Mouse (Mus musculus) spleen, adult 10 weeks (tissue): Measurements from ENCODE around the gene Gcn1l1. TPM values are rescaled to one million over a fixed set of nuclear protein-coding genes. Genes with fewer than 3 reads are reported as not detected.

ENCODE experiments used
- polyA plus RNA-seq: library from polyadenylated mRNA; stranded (reverse); fragments of 350-450 nt; fragmentation: Illumina TruSeq; extraction: RNeasy Lipid Tissue Mini Kit (QIAGEN cat#74804); gene quantifications from one replicate; pipeline ENCODE4 v1.2.3, GENCODE M21; 2015; ENCODE audit warnings: low replicate concordance; ENCODE audit not compliant: insufficient read depth

The Gcn1l1 gene
- 13.0 TPM for polyA plus RNA-seq

DNA sequence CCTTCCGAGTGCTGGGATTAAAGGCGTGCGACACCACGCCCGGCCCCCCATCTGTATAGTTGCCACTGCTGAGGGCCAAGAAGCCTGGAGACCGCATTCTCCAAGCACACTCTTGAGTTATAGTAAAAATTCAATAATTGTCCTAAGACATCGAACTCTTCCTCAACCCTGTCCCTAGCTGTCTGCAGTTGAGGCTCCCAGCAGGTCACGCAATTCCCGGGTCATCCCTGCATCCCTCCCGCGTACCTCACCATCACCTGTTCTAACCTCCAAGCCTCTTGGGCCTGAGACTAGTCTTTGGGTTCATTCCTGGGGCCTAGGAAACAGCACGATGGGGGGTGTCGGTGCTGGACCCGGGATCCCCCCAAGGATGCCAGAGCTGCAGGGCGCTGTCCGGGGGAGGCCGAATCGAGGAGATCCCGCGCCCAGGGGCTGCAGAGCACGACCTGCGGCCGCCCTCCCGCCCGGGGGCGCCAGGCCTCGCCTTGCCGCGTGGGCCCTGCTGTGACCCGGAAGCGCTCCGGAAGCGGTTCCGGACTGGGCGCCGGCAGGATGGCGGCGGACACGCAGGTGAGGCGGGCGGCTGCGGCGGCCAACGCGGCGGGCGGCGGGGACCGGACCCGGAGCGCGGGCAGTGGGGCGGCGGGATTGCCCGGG lies at the start of gene Gcn1l1:
Gcn1l1 (plus strand) TSS at position 518 of the 657 bp plus-strand sequence.

DNA sequence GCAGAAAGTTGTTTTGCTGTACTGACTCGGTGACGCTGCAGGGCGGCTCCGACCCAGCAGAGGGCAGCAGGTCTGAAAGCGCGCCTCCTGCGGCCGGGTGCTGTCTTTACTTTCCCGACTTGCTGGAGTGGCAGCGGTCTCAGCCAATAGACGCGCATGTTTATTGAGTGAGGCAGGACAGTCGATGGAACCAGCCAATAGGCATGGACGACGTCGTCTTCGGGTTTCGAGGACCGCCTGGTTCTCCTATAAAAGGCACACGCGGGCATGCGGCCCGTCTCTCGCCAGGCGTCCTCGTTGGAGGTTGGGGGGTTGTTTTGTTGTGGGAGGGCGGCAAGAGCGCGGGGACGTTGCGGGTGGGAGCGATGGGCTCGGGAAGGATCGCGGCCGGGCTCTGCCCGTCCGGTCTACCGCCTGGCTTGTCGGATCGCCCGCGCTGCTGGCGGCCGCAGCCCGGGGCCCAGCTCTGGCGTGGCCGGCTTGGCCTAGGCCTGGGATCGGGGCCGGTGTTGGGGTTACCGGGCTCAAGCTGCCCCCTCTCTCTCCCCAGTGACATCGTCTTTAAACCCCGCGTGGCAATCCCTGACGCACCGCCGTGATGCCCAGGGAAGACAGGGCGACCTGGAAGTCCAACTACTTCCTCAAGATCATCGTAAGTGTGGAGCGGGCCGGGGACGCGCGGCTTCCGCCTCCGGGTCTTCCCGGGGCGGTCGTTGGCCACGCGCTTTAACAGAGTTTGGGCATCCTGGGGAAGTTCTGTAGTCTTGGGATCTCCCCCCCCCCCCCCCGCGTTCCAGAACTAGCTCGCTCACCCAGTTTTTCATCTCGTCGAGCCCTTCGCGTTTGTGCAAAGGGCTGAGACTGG lies 5.6 kb upstream of the Gcn1l1 start, which contains the start of gene Rplp0:
Rplp0 (plus strand) TSS at position 231 of the 865 bp plus-strand sequence.

DNA sequence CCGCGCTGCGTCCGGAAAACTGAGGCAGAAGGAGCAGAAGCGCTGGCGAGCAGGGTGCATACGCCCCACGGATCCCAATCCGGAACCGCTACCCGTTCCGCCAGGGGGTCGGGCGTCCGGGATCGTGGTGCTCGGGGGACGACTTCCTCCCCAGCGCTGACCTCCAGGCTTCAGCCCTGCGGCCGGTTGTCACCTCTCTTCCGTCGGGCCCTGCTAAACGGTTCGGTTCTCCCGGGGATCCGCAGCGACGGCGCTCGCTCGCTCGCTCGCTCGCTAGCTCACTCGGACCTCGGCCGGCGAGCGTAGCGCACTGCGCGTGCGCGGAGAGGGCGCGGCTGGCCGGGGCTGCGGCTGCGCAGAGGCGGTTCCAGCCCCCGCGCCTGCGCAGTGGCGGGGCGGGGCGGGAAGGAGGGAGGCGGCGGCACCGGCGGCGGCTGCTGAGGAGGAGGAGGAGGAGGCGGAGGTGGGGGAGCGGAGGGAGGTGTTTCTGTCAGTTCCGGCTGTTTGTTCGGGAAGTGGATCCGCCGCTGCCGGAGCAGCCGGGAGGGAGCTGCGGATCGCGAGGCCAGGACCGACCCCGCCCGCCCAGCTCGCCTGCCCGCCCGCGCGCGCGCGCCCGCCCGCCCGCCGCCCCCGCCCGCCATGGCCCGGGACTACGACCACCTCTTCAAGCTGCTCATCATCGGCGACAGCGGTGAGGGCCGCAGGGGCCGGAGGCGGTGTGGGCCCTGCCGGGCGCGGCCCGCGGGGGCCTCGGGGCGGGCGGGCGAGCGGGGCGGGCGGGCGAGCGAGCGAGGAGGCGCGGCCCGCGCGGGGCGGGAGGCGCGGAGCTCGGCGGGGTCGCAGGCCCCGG lies 66.7 kb downstream of the Gcn1l1 start, which contains the start of gene Rab35:
Rab35 (plus strand) TSS at position 404 of the 853 bp plus-strand sequence.

Other genes starting within 250 kb of the Gcn1l1 start
- 58.6 TPM for gene Srsf9, start 238.1 kb upstream of the Gcn1l1 start, polyA plus RNA-seq
- gene Gatc, start 224.1 kb upstream of the Gcn1l1 start, polyA plus RNA-seq = 19.0 TPM
- gene Triap1, start 224.0 kb upstream of the Gcn1l1 start, polyA plus RNA-seq = 35.2 TPM
- gene Cox6a1, start 216.3 kb upstream of the Gcn1l1 start, polyA plus RNA-seq = 153 TPM
- 0.22 TPM for gene Msi1, start 135.7 kb upstream of the Gcn1l1 start, polyA plus RNA-seq
- gene Pla2g1b, start 99.0 kb upstream of the Gcn1l1 start, polyA plus RNA-seq = 0.55 TPM
- gene Sirt4, start 80.5 kb upstream of the Gcn1l1 start, polyA plus RNA-seq = 17.1 TPM
- gene Pxn, start 58.6 kb upstream of the Gcn1l1 start, polyA plus RNA-seq = 42.2 TPM
- gene Rplp0, start 5.8 kb upstream of the Gcn1l1 start, polyA plus RNA-seq = 925 TPM
- gene Rab35, start 66.7 kb downstream of the Gcn1l1 start, polyA plus RNA-seq = 49.0 TPM
- gene Bicdl1, start 166.4 kb downstream of the Gcn1l1 start, polyA plus RNA-seq = 6.4 TPM